Mouse (Mus musculus): Measurements from ENCODE around the gene Ice1. TPM values are rescaled to one million over a fixed set of nuclear protein-coding genes. Genes with fewer than 3 reads are reported as not detected.

The Ice1 gene
- polyA plus RNA-seq, 1 experiment from 2014 or later: 22.4 TPM

DNA sequence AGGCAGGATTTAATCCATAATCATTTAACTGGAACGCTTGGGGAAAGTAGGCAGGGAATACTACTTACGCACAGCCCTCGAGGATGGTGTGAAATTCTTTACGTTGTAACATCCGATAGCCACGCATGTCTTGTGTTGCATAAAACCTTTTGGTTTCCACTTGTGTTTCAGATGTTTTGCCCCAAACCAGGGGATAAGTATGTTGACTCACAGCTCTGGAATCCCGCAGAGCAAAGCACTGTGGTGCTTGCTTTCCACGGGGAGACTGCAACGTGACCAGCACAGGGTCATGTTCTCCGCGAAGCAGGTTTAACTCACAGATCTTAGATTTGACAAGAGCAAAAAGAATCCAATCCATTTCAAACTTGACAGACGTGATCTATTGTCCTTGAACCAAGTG is 18.1 kb upstream of the Ice1 start:
- H3K36me3 ChIP-seq (replicated peaks): no peaks in the 10 kb centered on the region
- no peak overlapping the region for H3K4me3 ChIP-seq
- no peak for DNase-seq (ENCODE audit: extremely low spot score, low spot score)
- no peaks in the 10 kb centered on the region for H3K27me3 ChIP-seq (ENCODE audit: poor library complexity, severe bottlenecking)
- no peaks in the 10 kb centered on the region for H3K9me3 ChIP-seq
- peaks cover 15% of the 10 kb centered on the region for H3K4me1 ChIP-seq
- WGBS: 86% methylated on average over 12 of the region's 12 CpGs
- no peak overlapping the region for H3K27ac ChIP-seq

- H3K4me3 ChIP-seq: no peak overlapping the region
- H3K4me1 ChIP-seq: peaks cover 23% of the 10 kb centered on the region
- 62% methylated on average over 5 of the region's 5 CpGs for WGBS
- no peaks in the 10 kb centered on the region for H3K36me3 ChIP-seq (replicated peaks)
- DNase-seq (ENCODE audit: extremely low spot score, low spot score): no peak
- H3K27me3 ChIP-seq (ENCODE audit: poor library complexity, severe bottlenecking): no peaks in the 10 kb centered on the region
- 0 out of 2 replicates have a peak overlapping the region, but pooled peaks have one; percentile 65 for H3K27ac ChIP-seq
- H3K9me3 ChIP-seq: no peaks in the 10 kb centered on the region
Observed at GRCm38 (mm10) chr13:70654091-70654770, 16.8 kb upstream of the Ice1 start.

- Histone ChIP-seq H3K4me3 (no peak overlapping the region), H3K9me3 (no peaks in the 10 kb centered on the region), H3K4me1 (peaks cover 23% of the 10 kb centered on the region), H3K27me3 (ENCODE audit: poor library complexity, severe bottlenecking) (no peaks in the 10 kb centered on the region), H3K27ac (no peak overlapping the region), H3K36me3 (replicated peaks) (no peaks in the 10 kb centered on the region)
- DNase-seq (ENCODE audit: extremely low spot score, low spot score): no peak
- WGBS: 90% methylated on average over 2 of the region's 2 CpGs
Observed at GRCm38 (mm10) chr13:70653457-70653856, 16.0 kb upstream of the Ice1 start.

DNA sequence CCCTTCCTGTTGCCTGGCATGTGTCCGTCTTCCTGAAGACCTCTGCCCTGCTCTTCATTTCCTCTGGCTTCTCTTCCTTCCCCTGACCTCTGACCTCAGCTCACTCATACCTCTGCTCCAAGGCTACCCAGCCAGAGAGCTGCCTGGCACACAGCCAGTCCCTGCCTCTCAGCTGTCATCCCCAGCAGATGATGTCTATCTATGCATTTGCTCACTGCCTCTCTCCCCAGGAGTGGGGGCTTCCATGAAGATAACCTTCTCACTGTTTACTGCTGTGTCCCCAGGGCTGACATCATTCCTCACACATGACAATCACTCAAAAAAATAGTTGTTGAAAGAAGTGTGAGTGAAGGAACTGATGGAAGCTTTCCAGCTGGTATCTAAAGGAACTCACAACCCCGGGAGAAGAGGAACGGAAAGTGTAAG is 12.6 kb upstream of the Ice1 start:
- no peak for DNase-seq (ENCODE audit: extremely low spot score, low spot score)
- no peaks in the 10 kb centered on the region for H3K27me3 ChIP-seq (ENCODE audit: poor library complexity, severe bottlenecking)
- H3K36me3 ChIP-seq (replicated peaks): no peaks in the 10 kb centered on the region
- H3K9me3 ChIP-seq: no peaks in the 10 kb centered on the region
- H3K4me3 ChIP-seq: no peak overlapping the region
- 67% methylated on average over 3 of the region's 3 CpGs for WGBS
- peaks cover 23% of the 10 kb centered on the region for H3K4me1 ChIP-seq
- H3K27ac ChIP-seq: no peak overlapping the region

- no peak for DNase-seq (ENCODE audit: extremely low spot score, low spot score)
- 91% methylated on average over 10 of the region's 10 CpGs for WGBS
- Histone ChIP-seq H3K27me3 (ENCODE audit: poor library complexity, severe bottlenecking) (no peaks in the 10 kb centered on the region), H3K9me3 (no peaks in the 10 kb centered on the region), H3K4me1 (peaks cover 11% of the 10 kb centered on the region), H3K36me3 (replicated peaks) (no peaks in the 10 kb centered on the region), H3K4me3 (no peak overlapping the region), H3K27ac (no peak overlapping the region)
Observed at GRCm38 (mm10) chr13:70645968-70646505, 8.6 kb upstream of the Ice1 start.

DNA sequence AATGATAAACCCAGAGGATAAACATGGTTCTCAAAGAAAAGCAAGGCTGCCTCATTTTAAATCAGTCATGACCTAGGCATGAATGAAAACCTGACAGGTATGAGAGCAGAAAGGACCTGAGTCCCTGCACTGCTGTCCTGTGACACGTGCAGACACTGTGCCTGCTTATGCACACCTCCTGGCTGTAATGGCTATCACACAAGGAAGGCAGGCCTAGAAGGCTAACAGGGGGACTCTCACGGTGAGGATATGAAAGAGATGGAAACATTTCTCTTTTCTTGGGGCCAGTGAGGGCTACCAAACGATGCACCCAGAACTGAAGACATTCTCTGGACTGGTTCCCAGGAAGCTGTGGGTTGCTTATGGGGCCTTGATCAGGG is 6.6 kb upstream of the Ice1 start:
- Histone ChIP-seq H3K4me3 (no peak overlapping the region), H3K27me3 (ENCODE audit: poor library complexity, severe bottlenecking) (no peaks in the 10 kb centered on the region), H3K9me3 (no peaks in the 10 kb centered on the region), H3K36me3 (replicated peaks) (no peaks in the 10 kb centered on the region), H3K27ac (no peak overlapping the region), H3K4me1 (no peaks in the 10 kb centered on the region)
- WGBS: 61% methylated on average over 3 of the region's 3 CpGs
- no peak for DNase-seq (ENCODE audit: extremely low spot score, low spot score)

GRCm38 (mm10) chr13:70643408-70644082 is 6.1 kb upstream of the Ice1 start:
- H3K27me3 ChIP-seq (ENCODE audit: poor library complexity, severe bottlenecking): no peaks in the 10 kb centered on the region
- 24% methylated on average over 10 of the region's 10 CpGs for WGBS
- peak; percentile 59 for DNase-seq (ENCODE audit: extremely low spot score, low spot score)
- H3K4me1 ChIP-seq: peaks cover 1% of the 10 kb centered on the region
- H3K36me3 ChIP-seq (replicated peaks): no peaks in the 10 kb centered on the region
- no peaks in the 10 kb centered on the region for H3K9me3 ChIP-seq
- no peak overlapping the region for H3K27ac ChIP-seq
- H3K4me3 ChIP-seq: no peak overlapping the region

GRCm38 (mm10) chr13:70641941-70642340 is 4.5 kb upstream of the Ice1 start:
- H3K27me3 ChIP-seq (ENCODE audit: poor library complexity, severe bottlenecking): no peaks in the 10 kb centered on the region
- peaks cover 6% of the 10 kb centered on the region for H3K4me1 ChIP-seq
- DNase-seq (ENCODE audit: extremely low spot score, low spot score): no peak
- WGBS: 78% methylated on average over 4 of the region's 4 CpGs
- H3K27ac ChIP-seq: no peak overlapping the region
- H3K4me3 ChIP-seq: no peak overlapping the region
- H3K9me3 ChIP-seq: no peaks in the 10 kb centered on the region
- no peaks in the 10 kb centered on the region for H3K36me3 ChIP-seq (replicated peaks)

DNA sequence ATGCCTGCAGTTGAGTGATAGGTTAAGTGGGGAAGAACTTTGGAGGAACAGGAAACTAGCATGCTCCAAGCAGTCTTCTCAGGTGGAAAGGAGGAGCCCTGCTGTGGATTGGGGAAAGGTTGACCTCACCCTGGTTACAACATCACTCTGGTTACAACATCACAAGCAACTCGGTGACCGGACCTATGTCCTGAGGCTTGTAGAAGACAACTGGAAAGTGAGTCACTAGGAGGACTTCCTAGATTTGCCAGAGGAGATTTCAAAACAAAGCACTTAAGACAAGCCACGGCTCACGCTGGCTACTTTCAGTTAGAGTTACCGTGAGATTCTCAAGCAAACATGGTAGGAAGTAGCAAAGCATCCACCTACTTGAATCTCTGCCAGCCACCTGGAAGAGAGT is 3.9 kb upstream of the Ice1 start:
- WGBS: 92% methylated on average over 5 of the region's 5 CpGs
- Histone ChIP-seq H3K9me3 (no peaks in the 10 kb centered on the region), H3K27me3 (ENCODE audit: poor library complexity, severe bottlenecking) (no peaks in the 10 kb centered on the region), H3K4me1 (peaks cover 11% of the 10 kb centered on the region), H3K4me3 (no peak overlapping the region), H3K36me3 (replicated peaks) (no peaks in the 10 kb centered on the region), H3K27ac (no peak overlapping the region)
- DNase-seq (ENCODE audit: extremely low spot score, low spot score): no peak

DNA sequence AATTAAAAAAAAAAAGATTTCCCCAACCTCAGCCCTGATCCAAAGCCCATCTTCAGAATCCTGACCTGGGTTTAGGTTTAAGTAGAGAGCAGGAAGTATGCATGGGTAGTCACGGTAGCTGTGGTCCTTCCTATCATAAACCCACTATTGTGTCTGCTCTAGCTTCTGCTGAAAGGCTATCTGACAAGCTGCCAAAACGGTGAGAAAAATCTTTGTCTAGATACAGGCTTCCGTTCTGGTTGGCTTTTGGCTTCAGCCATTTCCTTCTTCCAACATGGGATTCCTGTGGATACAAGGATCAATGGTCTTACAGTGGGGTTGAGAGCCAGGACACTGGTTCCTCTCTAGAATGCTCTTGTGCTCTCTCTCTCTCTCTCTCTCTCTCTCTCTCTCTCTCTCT is 2.2 kb upstream of the Ice1 start:
- Histone ChIP-seq H3K27me3 (ENCODE audit: poor library complexity, severe bottlenecking) (no peaks in the 10 kb centered on the region), H3K9me3 (no peaks in the 10 kb centered on the region), H3K4me3 (no peak overlapping the region), H3K36me3 (replicated peaks) (no peaks in the 10 kb centered on the region), H3K4me1 (peaks cover 25% of the 10 kb centered on the region), H3K27ac (no peak overlapping the region)
- WGBS: 80% methylated on average over 3 of the region's 3 CpGs
- DNase-seq (ENCODE audit: extremely low spot score, low spot score): no peak

DNA sequence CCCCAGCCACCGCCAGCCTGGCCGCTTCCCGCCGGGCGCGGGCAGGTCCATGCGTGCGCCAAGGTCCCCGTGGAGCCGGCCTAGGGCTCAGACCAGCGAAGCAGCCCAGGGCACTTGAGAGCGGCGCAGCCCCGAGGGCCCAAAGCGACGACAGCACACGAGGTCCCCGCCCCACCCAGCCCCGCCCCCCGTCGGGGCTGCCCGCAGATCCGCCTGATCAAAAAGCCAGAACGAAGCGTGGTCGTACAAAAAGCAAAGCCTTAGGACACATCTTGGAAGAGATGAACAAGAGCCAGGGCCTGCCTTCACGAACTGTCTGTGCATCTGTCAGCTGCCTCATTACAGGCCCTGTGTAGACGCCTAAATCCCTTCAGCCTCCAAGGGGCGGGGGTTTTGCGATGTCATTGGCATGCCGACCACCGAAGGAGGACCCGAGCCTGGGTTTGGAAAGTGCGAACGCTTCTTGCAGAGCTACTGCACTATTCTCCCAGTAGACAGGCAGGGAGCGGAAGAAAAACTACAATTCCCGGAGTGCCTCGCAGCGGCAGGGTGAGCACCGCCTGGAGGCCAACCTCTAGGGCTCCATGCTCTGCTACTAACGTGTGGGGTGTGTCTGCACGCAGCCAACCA is 343 bp upstream of the Ice1 start:
- DNase-seq (ENCODE audit: extremely low spot score, low spot score): peak; percentile 90
- Histone ChIP-seq H3K4me3 (peak overlapping the region; percentile 93), H3K9me3 (no peaks in the 10 kb centered on the region), H3K27me3 (ENCODE audit: poor library complexity, severe bottlenecking) (no peaks in the 10 kb centered on the region), H3K27ac (peak overlapping the region; percentile 96), H3K36me3 (replicated peaks) (no peaks in the 10 kb centered on the region), H3K4me1 (peaks cover 25% of the 10 kb centered on the region)
- under 1% methylated on average over 42 of the region's 42 CpGs for WGBS

DNA sequence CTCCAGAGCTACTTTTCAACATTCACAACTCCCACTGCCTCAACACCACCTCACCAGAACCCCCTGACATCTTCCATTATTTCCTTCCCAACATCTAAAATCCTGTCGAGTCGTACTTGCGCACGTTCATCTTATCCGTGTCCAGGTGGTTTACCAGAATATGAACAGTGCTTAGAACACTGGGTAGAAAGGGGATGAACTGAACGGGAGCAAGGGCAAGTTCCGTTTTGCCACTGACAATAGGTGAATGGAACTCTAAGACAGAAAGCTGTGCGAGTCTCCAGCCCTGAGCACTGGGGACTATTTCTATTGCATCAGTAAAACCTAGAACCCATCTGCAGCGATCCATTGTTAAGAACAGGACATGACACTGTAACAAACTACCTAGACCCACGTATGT is 728 bp downstream of the Ice1 start:
- H3K4me1 ChIP-seq: peaks cover 25% of the 10 kb centered on the region
- no peaks in the 10 kb centered on the region for H3K36me3 ChIP-seq (replicated peaks)
- H3K27ac ChIP-seq: peak overlapping the region; percentile 96
- no peak for DNase-seq (ENCODE audit: extremely low spot score, low spot score)
- H3K9me3 ChIP-seq: no peaks in the 10 kb centered on the region
- peak overlapping the region; percentile 93 for H3K4me3 ChIP-seq
- 34% methylated on average over 10 of the region's 10 CpGs for WGBS
- no peaks in the 10 kb centered on the region for H3K27me3 ChIP-seq (ENCODE audit: poor library complexity, severe bottlenecking)

- H3K27me3 ChIP-seq (ENCODE audit: poor library complexity, severe bottlenecking): no peaks in the 10 kb centered on the region
- no peak for DNase-seq (ENCODE audit: extremely low spot score, low spot score)
- peaks cover 25% of the 10 kb centered on the region for H3K4me1 ChIP-seq
- no peaks in the 10 kb centered on the region for H3K9me3 ChIP-seq
- peak overlapping the region; percentile 93; the same call in 1 of the 2 replicates for H3K4me3 ChIP-seq
- 62% methylated on average over 2 of the region's 2 CpGs for whole genome bisulfite sequencing
- H3K36me3 ChIP-seq (replicated peaks): peaks cover 5% of the 10 kb centered on the region; the same call in 1 of the 2 replicates
- H3K27ac ChIP-seq: no peak overlapping the region
Observed at GRCm38 (mm10) chr13:70635591-70635990, 1.8 kb downstream of the Ice1 start.
